Mouse (Mus musculus) c-Kit-positive CD71-negative TER-119-negative erythroid progenitor cells, embryonic 14.5 days (primary cell): ENCODE measurements around the gene Lancl3.
A peak's percentile ranks its signal among the peaks of the same experiment; 100 is the strongest.

Experiments
- DNase-seq: peaks from one replicate; pipeline ENCODE4 v3.0.0-alpha.2; 2013; ENCODE audit warnings: low read depth

Gene Lancl3

DNA sequence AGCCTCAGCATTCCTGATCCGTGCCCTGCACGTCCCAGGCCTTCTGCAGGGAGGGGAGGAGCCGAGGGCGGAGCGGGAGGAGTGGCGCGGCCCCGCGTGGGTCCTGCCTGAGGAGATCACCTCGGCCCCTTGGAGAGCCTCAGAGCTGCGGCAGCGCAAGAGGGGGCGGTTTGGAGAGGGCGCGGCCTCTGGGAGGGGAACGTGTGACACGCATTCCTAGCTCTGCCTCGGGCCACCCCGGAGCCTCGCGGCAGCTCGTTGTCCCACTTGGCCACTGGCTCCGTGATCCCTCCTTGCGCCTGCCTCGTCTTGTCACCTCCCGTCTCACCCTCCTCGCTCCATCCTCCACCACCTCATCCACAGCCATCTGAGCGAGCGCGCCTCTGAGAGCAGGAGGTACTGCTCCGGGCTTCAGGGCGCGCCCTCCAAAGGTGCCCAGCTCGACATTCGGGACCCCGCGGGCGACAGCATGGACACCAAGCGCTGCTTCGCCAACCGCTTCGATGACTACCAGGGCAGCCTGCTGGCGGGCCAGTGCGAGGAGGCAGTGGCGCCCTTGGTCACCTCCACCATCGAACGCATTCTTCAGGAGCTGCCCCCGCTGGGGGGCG, at the start of gene Lancl3:
Gene Lancl3, plus strand, starts transcription at position 142 of the 611 bp plus-strand sequence.
- peak; percentile 16 for DNase-seq

GRCm38 (mm10) chrX:9179011-9179410, 20.7 kb upstream of the Lancl3 start:
- DNase-seq, result no peak

- no peak for DNase-seq
These were observed 18.1 kb upstream of the Lancl3 start for GRCm38 (mm10) chrX:9181570-9181969.

- DNase-seq, result peak; percentile 14
These were observed 747 bp downstream of the Lancl3 start for GRCm38 (mm10) chrX:9200380-9200917.

- no peak for DNase-seq
These were observed 2.3 kb downstream of the Lancl3 start for GRCm38 (mm10) chrX:9201954-9202353.

DNA sequence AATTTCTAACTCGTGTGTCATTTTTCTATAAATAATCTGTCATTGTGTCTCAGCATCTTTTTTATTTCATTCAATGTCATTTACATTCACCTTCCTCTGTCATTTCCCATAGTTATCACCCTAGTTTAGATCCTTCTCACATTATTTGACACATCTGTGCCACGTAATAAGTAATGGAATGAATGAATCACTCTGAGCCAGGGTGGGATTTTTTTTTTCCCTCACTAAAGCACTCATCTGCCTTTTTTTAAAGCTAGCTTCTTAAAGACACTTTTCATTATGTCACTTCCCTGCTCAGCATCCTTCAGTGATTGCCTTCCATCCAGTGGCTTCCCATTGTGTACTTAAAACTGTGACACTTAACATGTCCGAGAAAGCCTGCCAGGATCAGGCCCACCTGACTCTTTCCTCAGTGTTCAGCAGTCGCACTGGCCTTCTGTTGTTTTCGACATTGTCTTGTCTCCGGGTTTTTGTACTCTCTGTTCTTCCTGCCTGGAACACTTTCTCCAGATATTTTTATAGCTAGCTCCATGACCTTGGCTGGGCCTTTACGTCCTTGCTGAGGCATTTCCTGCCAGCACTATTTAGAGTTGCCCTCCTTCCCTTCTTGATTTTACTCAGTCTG, 3.2 kb downstream of the Lancl3 start:
- no peak for DNase-seq

DNA sequence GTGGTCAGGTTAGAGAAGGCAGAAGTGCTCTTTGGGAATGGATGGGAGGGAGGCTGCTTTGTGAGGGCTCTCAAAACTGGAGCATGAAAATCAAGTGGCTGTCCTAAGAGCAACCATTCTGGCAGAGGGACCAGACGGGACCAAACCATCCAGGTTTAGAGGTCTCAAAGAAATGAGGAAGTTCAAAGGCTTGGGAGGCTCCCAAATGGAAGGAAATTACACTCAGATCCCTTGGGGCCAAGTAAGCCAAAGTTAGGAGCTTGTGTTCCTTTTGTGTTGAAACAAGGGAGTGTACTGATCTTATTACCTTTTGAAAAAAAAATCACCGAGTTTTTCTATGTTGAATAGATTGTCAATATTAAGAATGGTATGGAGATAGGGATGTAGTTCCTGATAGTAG, 5.4 kb downstream of the Lancl3 start:
- DNase-seq, result no peak

DNA sequence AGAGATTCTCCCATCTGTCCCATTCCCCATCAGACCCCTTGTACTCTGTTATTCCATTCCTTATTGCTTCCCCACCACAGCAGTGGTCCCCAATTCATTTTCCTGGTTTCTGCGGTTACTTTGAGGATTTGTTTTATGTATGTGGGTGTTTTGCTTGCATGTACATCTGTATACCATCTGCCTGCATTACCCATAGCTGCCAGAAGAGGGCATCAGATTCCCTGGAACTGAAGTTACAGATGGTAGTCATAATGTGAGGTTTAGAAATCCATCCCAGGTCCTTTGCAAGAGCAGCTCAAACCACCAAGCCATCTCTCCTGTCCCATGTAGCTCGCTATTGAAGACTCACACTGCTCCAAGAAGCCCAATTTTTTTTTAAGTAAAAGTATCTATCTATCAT, 16.5 kb downstream of the Lancl3 start:
- peak; percentile 18 for DNase-seq

DNA sequence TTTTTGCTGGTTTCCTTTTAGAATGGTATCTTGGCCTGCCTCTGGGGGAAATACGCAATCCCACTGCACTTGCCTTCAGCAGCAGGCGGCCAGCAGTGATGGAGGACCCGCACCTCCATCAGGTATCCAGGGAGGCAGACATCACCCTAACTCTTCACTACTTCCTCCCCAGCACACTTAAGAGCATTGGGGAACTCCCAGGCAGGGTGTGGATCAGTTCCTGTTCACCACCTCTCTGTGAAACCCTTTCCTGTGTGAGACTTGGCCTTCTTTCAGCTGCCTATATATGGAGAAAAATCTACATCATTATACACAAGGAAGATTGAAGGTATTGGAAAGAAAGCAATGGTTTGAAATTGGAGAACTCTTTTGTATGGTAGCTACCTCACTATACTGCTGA, 19.9 kb downstream of the Lancl3 start:
- no peak for DNase-seq

- DNase-seq, result peak; percentile 30
These were observed 21.5 kb downstream of the Lancl3 start for GRCm38 (mm10) chrX:9221206-9221605.

- no peak for DNase-seq
These were observed 22.0 kb downstream of the Lancl3 start for GRCm38 (mm10) chrX:9221736-9222135.

DNA sequence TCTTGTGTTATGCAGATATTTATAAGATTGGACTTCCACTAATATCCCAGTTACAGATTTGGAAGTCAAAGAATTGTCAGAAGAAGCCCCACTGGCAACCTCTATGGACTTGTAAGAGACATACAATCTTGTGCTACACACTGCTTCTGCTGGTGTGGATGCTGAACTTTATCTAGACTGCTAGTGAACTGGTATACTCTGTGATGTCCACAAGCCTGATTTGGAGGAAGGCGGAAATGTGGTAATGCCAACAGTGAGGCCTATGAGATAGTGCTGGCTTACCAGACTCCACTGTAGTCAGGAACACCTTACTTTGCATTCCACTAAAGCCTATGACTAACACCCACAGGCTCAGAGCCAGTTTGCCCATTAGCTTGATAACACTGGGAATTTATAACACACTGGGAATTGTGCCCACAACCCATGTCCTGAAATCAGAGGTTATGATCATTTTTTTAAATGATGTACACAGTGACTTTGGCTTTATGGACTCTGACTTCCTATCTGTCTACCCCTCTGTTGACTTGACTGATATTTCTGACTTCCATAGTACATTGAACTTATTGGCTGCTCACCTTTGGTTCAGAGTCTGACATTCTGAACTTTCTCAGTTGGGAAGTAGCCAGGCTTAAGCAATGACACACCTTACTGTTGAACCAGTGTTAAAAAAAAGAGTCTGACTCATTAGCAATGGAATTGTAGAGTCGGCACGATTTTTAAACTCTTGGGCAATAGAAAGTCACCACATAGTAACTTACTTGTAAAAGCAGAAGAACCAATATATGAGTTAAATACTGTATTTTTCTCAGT, 22.9 kb downstream of the Lancl3 start:
- DNase-seq, result no peak

DNA sequence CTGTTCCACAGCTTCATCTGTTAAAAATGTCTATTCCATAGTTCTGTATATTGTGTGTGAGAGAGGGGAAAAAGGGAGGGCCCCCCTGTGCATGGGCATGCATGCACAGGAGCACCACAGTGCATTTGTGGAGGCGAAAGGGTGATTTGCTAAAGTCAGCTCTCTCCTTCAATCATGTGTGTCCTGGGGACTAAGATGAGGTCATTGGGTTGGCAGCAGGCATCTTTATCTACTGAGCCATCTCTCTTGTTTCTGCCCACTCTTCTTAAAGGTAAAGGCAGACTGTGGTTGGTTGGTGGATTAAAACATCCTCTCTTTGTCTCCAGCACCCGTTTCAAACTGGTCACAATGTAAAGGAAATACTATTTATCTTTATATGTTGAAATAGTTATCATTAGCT, 27.4 kb downstream of the Lancl3 start:
- DNase-seq, result no peak

- no peak for DNase-seq
These were observed 41.3 kb downstream of the Lancl3 start for GRCm38 (mm10) chrX:9240737-9241591.

DNA sequence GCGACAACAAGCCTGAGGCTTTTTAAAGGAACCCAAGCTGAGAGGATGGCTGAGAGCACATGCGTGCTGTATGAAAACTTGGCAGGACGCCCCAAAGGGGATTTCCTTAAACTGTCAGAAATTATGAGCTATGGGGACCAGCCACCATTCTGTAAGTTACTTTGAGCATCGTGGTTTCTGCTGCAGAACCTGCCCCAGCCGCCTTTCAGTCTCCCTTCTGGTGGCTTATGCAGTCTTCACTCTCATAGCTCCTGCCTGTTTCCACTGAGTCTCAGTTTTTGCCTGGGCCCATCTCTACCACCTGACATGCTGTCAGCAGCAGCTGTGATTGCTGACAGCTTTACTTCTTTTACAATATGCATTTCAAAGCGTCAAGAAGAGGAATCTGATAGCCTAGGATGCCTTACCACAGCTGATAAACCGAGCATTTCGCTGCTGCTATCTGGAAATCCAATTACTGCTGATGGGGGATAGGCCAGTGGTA, 43.7 kb downstream of the Lancl3 start:
- no peak for DNase-seq

GRCm38 (mm10) chrX:9244603-9245336, 45.1 kb downstream of the Lancl3 start:
- peak; percentile 17 for DNase-seq

- no peak for DNase-seq
These were observed 49.2 kb downstream of the Lancl3 start for GRCm38 (mm10) chrX:9248911-9249310.

DNA sequence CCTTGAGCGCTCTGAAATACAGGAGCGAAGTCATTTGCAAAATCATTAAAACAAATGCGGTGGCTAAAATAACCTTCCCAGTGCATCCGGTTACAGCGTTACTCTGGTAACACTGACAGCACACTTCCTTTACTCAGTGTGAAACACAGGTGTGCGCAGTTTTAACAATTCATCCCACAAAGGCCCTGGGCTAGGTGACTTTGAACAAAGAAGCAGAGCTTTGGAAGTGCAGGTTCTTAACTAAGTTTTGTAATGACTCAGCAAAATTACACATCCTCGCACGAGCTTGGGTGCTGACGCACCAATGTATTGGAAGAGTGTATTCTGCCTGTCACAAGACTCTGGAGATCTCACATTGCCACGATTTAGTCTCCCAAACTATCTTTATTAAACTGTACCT, 54.3 kb downstream of the Lancl3 start:
- DNase-seq, result no peak

DNA sequence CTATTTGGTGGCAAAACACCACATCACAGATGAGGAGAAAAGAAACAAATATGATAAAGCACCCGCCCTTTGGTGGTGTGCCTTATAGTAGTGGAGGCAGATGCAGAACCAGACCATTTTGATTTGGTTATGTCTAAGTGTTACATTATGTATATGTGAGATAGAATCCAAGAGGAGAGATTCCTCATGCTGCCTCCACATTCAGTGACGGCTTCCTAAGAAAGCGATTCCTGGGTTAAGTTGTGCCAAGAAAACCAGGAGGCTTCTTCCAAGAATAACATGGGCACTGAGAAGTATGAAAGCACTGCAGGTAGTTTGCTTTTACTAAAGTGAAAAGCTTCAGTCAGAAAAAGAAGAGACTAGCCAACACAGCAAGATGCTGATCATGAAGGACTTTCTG, 55.2 kb downstream of the Lancl3 start:
- no peak for DNase-seq

DNA sequence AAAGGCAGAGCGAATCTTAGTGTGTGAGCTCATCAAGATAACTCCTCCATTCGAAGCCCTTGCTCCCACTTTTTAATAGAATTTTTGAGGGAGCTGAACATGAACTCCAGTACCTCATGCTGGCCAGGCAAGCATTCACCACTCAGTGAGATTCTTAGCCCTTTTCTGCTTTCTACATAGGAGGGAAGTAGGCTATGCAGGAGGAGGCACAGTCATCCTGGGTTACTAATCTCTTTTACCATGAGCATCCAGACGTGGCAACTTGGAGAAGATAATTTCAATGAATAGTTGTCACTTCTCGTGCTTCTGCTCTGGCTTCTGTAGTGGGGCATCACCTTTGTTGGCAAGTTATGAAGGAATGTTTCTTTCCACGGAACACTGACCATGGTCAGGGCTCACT, 57.1 kb downstream of the Lancl3 start, which contains the start of gene Gm14862:
Gene Gm14862, minus strand, starts transcription at position 134 of the 400 bp plus-strand sequence.
- no peak for DNase-seq

DNA sequence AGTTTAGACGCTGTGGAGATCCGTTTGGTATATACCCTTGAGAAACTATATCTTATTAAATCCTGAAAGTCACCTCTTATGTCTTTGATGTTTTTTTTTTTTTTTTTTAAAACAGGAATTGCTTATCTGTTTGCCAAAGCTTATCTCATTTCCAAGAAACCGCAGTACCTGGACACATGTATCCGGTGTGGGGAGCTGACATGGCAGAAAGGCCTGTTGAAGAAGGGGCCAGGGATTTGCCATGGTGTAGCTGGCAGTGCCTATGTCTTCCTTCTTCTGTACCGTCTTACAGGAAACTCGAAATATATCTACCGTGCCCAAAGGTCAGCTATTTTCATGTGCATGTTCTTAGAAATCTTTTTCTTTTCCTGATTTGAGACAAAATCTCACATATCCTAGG, 58.1 kb downstream of the Lancl3 start:
- no peak for DNase-seq
